11 mouse cellular contexts compared by ENCODE assay signal in the genomic region with DNA sequence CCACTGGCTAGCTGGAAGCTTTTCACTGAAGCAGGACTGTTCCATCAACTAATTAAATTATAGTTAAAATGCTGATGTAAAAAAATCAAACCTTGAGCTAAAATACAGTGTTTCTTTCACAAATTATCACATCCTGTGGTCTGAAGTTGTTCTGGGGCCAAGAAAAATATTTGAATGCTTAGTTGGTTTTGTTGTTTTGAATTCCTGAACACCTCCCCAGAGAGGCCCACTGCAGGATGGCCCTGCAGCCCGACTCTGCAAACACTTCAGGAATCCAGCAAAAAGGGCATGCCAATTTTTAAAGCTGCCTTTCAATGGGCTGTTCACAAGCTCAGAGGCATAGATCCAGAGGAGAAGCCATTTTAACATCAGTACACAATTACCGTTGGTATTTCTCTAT. TPM values are rescaled to one million over a fixed set of nuclear protein-coding genes. Genes with fewer than 3 reads are reported as not detected.
DNase-seq lines count a peak whose midpoint lies in the region; ATAC-seq and TF ChIP-seq lines count a peak whose summit lies in the region.
"Had no signal": no experiment of that assay in that cellular context is flagged by ENCODE, and none has a peak within 500 bp of the region (broad histone marks: within the 10 kb centered on the region; RNA-seq: fewer than 3 reads in every experiment).

No protein-coding gene starts in this region.

- H3K4me2 ChIP-seq in hindbrain, embryonic 13.5 days = no peak overlapping the region
- H3K4me2 ChIP-seq in hindbrain, postnatal 0 days (ENCODE audit: low read depth, low read length) = no peak overlapping the region
- H3K4me2 ChIP-seq in embryonic facial prominence, embryonic 12.5 days (replicated peaks) = no peak overlapping the region
- H3K4me2 ChIP-seq in forebrain, embryonic 12.5 days = no peak overlapping the region

- WGBS in hindbrain, embryonic 13.5 days = 70% methylated on average over 2 of the region's 2 CpGs
- WGBS in hindbrain, postnatal 0 days = 47% methylated on average over 2 of the region's 2 CpGs
- WGBS in embryonic facial prominence, embryonic 12.5 days = 43% methylated on average over 2 of the region's 2 CpGs
- WGBS in forebrain, embryonic 12.5 days = 75% methylated on average over 2 of the region's 2 CpGs

- no peak overlapping the region for H3K4me3 ChIP-seq in hindbrain, embryonic 13.5 days
- H3K4me3 ChIP-seq in hindbrain, postnatal 0 days (ENCODE audit: low read length) = no peak overlapping the region
- no peak overlapping the region for H3K4me3 ChIP-seq in embryonic facial prominence, embryonic 12.5 days
- no peak overlapping the region for H3K4me3 ChIP-seq in forebrain, embryonic 12.5 days (replicated peaks)

- no peak for ATAC-seq in hindbrain, embryonic 13.5 days (ENCODE audit: low FRiP score)
- no peak for ATAC-seq in hindbrain, postnatal 0 days
- no peak for ATAC-seq in embryonic facial prominence, embryonic 12.5 days (ENCODE audit: insufficient number of reproducible peaks, insufficient read depth, low FRiP score, low TSS enrichment)
- ATAC-seq in forebrain, embryonic 12.5 days (ENCODE audit: low FRiP score) = no peak
- ATAC-seq in erythroblast, adult 5-6 weeks (replicated peaks; ENCODE audit: low FRiP score, poor library complexity, severe bottlenecking) = no peak

- H3K36me3 ChIP-seq in hindbrain, embryonic 13.5 days = no peaks in the 10 kb centered on the region
- H3K36me3 ChIP-seq in hindbrain, postnatal 0 days (ENCODE audit: insufficient read depth, low read length) = no peaks in the 10 kb centered on the region
- no peaks in the 10 kb centered on the region for H3K36me3 ChIP-seq in embryonic facial prominence, embryonic 12.5 days
- H3K36me3 ChIP-seq in forebrain, embryonic 12.5 days (replicated peaks) = no peaks in the 10 kb centered on the region

- no peak for DNase-seq in hindbrain, postnatal 0 days (ENCODE audit: low spot score)
- peak; percentile 67 for DNase-seq in 3134 (ENCODE audit: extremely low read depth, insufficient read length, low spot score)
- peak; percentile 31 for DNase-seq in heart, postnatal 25 days (ENCODE audit: low spot score)
- DNase-seq in spleen, postnatal 36 days (ENCODE audit: low spot score in 2 of 2) = no peak
- DNase-seq: adrenal gland, adult 8-10 months; cerebellum, adult 9-11 months had no signal

- H3K27me3 ChIP-seq in hindbrain, embryonic 13.5 days = no peaks in the 10 kb centered on the region
- H3K27me3 ChIP-seq in hindbrain, postnatal 0 days (ENCODE audit: insufficient read depth, low read length) = no peaks in the 10 kb centered on the region
- no peaks in the 10 kb centered on the region for H3K27me3 ChIP-seq in embryonic facial prominence, embryonic 12.5 days
- no peaks in the 10 kb centered on the region for H3K27me3 ChIP-seq in forebrain, embryonic 12.5 days
- H3K27me3 ChIP-seq: CH12.LX had no signal

- H3K27ac ChIP-seq in hindbrain, embryonic 13.5 days = peak overlapping the region; percentile 52; the same call in 1 of the 2 replicates
- no peak overlapping the region for H3K27ac ChIP-seq in hindbrain, postnatal 0 days
- peak overlapping the region; percentile 50; the same call in 1 of the 2 replicates for H3K27ac ChIP-seq in embryonic facial prominence, embryonic 12.5 days
- no peak overlapping the region for H3K27ac ChIP-seq in forebrain, embryonic 12.5 days

- H3K4me1 ChIP-seq in hindbrain, embryonic 13.5 days (replicated peaks) = peaks cover 25% of the 10 kb centered on the region
- H3K4me1 ChIP-seq in hindbrain, postnatal 0 days (ENCODE audit: insufficient read depth, low read length) = no peaks in the 10 kb centered on the region
- peaks cover 6% of the 10 kb centered on the region; the same call in 1 of the 2 replicates for H3K4me1 ChIP-seq in embryonic facial prominence, embryonic 12.5 days
- peaks cover 9% of the 10 kb centered on the region for H3K4me1 ChIP-seq in forebrain, embryonic 12.5 days

- no peak overlapping the region for H3K9ac ChIP-seq in hindbrain, embryonic 13.5 days
- H3K9ac ChIP-seq in hindbrain, postnatal 0 days (replicated peaks; ENCODE audit: low read length) = no peak overlapping the region
- no peak overlapping the region for H3K9ac ChIP-seq in embryonic facial prominence, embryonic 12.5 days
- no peak overlapping the region for H3K9ac ChIP-seq in forebrain, embryonic 12.5 days

- TF ChIP-seq CTCF in hindbrain, postnatal 0 days (IDR thresholded peaks at IDR 0.05; ENCODE audit: low read depth) = no peak

- intact Hi-C loops in heart, postnatal 25 days (cut with DNase I) = no loop called here

- no peaks in the 10 kb centered on the region for H3K9me3 ChIP-seq in hindbrain, embryonic 13.5 days
- H3K9me3 ChIP-seq in hindbrain, postnatal 0 days (ENCODE audit: low read length) = no peaks in the 10 kb centered on the region
- no peaks in the 10 kb centered on the region for H3K9me3 ChIP-seq in embryonic facial prominence, embryonic 12.5 days
- H3K9me3 ChIP-seq in forebrain, embryonic 12.5 days = no peaks in the 10 kb centered on the region

RNA-seq across cellular contexts. Expression of a gene that starts 54.2 kb away (rescaled TPM):
- polyA plus RNA-seq in hindbrain, embryonic 13.5 days (2015; fragmentation: Nextera tagmentation; extraction: Ambion mirVana) = 25.5 and 26.3 TPM in 2 replicates
- 6.8 and 7.7 TPM in 2 replicates for total RNA-seq in hindbrain, postnatal 0 days (2014; rRNA removed)
- polyA plus RNA-seq in hindbrain, postnatal 0 days (2015; fragmentation: Nextera tagmentation; extraction: Ambion mirVana) = 18.3 and 18.8 TPM in 2 replicates
- 12.8 and 14.1 TPM in 2 replicates for polyA plus RNA-seq in embryonic facial prominence, embryonic 12.5 days (2016; fragmentation: Nextera tagmentation; extraction: Ambion mirVana)
- 1 to 10 TPM; 4.9 to 6.3 TPM for total RNA-seq in heart, postnatal 25 days (2021)
- 17.7 and 19.1 TPM in 2 replicates for polyA plus RNA-seq in forebrain, embryonic 12.5 days (2016; fragmentation: Nextera tagmentation; extraction: Ambion mirVana)
- not detected in 2 replicates for total RNA-seq in erythroblast, adult 5-6 weeks (2015; ENCODE audit: low replicate concordance)
- not detected in 2 replicates for total RNA-seq in erythroblast, adult 5-6 weeks (2017; ENCODE audit: low replicate concordance)
- total RNA-seq: CH12.LX had no signal

Comparison
In these comparisons a context has a peak if more than half of its experiments do, and no peak if none do; other contexts are left out.
1. H3K27ac ChIP-seq: peak in hindbrain, embryonic 13.5 days (single experiment) and embryonic facial prominence, embryonic 12.5 days (single experiment); none in hindbrain, postnatal 0 days (single experiment) and forebrain, embryonic 12.5 days (single experiment).
2. DNase-seq: peak in 3134 (single experiment) and heart, postnatal 25 days (single experiment); none in hindbrain, postnatal 0 days (single experiment) and spleen, postnatal 36 days (0 of 2).